Mouse (Mus musculus) thymus, postnatal 10 days (tissue): ENCODE data around the gene Nhsl1.
"Not testable (repeated sequence)": the region's sequence is repeated elsewhere in the genome, so short reads cannot be mapped to it uniquely, and the experiment has no call there.

Experiments
- DNase-seq, 2 experiments: peaks; one replicate each; pipeline ENCODE4 v3.0.0; 2021; ENCODE audit warnings: low spot score in 2 of 2

Gene Nhsl1

DNA sequence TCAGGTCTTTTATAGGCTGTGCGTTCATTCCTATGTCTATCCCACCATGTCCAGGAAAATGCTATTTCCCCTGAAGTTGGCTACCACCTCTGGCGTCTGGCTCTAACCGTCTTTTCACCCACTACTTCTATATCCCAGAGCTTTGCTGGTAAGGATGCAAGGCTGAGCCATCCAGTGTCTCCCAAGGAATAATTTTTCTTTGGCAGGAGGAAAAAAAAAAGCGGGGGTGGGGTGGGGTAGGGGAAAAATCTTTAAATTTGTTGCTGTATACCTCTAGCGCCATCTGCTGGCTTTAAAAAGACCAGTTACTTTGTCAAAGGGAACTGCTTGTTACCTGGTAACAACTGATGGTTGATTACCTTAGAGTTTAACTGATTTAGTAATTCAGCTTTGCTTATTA is 209.7 kb downstream of the Nhsl1 start:
- DNase-seq, result peak in 1 of 2 experiments; percentile 66

DNA sequence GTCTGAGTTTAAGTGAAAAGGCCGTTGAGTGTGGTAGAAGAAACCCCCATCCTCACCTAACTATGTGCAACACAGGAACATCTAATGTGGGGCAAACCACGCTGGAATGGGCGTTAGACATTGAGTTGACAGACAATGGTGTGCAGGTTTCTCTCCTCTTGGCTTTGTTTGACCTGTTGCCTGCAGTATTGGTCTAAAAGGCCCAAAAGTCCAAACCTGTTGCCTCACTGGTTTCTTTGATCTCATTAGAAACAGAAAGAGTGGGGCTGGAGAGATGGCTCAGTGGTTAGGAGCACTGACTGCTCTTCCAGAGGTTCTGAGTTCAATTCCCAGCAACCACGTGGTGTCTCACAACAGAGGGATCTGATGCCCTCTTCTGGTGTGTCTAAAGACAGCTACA is 210.4 kb downstream of the Nhsl1 start:
- no peak for DNase-seq

DNA sequence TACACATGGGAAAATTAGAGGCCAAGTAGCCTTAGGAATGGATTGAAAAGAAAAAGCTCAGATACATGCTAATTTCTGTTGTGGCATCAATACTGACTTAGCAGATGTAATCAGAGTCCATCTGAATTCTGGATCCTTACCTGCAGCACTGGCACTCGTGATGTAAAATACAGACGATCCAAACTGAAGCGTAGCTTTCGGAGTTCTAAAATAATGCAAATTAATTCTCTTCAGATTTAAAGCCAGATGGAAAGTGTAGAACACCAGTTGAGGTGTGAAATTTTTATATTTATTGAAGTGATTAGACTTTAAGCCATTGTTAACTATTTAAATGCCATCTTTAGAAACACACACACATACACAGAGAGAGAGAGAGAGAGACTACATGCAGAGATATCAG is 211.4 kb downstream of the Nhsl1 start:
- DNase-seq, result no peak

DNA sequence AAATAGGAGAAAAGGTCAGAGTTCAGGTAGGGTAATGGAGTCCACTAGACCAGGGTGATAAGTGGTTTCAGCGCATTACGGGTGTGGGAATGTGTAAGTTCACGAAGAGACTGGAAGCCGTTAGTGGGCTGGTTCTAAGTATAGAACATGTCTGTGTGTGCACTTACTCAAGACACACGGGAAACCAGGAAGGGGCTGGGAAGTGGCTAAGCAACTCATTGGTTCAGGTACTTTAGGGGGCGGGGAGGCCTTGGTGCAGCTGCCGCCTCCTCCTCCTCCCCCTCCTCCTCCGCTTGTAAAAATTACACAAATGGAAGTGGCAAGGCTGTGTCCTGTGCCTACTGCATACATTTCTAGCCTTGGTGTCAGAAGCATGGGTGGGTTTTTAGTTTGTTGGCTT is 213.5 kb downstream of the Nhsl1 start:
- no peak for DNase-seq

DNA sequence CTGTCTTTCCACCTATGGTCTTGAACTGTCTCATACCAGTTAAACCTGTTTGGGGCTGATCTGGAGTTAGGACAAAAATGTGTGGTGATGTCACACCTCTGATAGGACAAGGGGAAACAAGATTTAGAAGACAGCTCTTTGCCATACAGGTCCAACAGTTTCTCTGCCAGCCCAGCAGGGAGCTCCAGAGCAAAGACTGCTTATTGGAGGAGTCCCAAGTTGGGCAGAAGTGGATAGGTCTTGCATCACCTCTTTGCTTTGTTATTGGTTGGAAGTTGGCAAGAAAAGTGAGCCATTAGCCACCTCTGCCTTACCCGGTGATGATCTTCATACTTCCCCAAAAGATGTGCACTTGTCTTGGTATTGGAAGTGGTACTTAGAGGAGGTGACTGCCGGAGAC is 218.1 kb downstream of the Nhsl1 start:
- DNase-seq, result no peak

DNA sequence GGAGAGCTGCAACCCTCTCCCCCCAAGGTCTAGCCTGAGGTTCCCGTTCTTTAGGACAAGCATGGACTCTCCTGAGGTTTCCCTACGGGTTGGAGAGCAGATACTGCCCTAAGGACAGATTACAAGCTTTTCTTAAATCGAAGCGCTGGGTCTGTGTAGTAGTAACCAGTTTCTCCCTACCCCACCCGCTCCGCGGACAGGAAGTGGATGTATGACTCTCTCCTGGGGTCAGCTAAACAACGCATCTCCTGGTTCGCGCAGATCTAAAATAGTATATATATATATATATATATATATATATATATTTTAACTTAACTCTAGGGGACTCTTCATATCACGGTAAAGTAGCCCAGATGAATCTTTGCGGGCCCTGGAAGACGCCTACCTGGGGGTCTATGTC is 226.5 kb downstream of the Nhsl1 start:
- DNase-seq, result no peak

DNA sequence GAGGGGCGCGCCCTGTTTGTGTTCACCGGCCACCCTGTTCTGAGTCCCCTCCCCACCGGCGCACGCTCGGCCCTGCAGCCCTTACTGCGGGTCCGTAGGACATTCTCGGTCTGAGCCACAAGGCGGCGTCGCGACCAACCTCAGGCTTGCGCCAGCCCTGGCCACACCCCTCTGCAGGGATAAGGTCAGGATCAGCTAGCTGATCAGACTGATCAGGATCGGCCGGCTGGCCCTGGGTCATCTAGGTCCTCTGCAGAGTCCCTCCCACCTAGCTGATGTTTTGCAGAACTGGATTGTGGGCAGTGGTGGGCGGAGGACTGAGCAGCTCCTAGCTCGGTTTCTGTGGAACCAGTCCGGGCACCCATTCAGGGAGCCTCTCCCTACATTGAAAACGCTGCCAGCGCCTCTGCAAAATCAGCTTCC is 227.0 kb downstream of the Nhsl1 start, which contains the start of gene Hebp2:
TSS of gene Hebp2 (minus strand) at position 264 of the 423 bp plus-strand sequence.
- DNase-seq, result peak in 1 of 2 experiments; percentile 37

DNA sequence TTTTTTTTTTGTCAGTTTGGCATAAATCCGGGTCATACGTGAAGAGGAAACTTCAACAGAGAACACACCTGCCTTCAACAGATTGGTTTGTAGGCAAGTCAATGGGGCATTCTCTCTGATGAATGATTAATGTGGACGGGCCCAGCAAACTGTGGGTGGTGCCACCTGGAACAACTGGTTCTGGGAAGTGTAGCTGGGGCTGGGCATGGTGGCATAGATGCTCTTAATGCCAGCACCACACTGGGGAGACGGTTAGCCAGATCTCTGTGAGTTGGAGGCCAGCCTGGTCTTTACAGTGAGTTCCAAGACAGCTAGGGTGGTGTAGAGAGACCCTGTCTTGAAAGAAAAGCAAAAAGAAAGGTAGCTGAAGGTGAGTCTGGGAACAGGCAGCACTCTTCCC is 228.6 kb downstream of the Nhsl1 start:
- DNase-seq, result no peak

DNA sequence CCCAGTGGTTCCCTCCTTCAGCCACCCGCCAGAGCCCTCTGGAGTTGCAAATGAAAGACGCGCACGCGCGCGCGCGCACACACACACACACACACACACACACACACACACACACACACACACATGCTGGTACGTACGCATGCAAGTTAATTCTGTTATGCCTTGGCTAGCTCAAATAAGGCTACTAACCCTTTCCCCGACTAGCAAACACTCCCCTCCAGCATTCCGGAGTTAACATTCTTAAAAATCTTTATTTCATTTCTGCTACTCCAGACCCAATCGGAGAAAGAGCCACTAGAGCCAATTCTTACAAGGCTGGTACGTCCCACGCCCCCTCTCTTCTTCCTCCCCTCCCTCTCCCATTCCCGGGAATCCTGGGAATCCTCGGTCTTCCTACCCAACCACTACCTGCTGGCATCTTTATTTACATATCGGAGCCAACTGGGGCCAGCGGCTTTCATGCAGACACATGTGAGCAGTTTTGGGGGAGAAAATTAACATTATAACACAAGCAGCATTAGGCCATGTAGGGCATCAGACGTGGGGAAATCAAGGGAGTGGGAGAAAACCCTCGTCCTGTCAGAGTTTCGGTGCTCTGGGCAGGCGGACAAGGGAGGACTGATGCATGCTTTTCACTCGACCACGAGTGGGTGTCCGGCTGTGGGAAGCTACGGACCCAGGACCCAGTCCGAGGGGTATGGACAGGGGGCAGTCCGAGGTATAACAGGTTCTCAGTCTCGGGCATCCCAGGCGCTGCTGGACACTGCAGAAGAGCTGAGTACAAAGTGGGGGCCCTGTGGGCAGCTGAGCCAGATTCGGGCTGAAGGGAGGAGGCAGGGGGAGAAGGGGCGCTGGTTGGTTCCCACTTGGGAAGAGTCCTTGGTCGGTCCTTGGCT is 230.8 kb downstream of the Nhsl1 start:
- DNase-seq, result no peak

DNA sequence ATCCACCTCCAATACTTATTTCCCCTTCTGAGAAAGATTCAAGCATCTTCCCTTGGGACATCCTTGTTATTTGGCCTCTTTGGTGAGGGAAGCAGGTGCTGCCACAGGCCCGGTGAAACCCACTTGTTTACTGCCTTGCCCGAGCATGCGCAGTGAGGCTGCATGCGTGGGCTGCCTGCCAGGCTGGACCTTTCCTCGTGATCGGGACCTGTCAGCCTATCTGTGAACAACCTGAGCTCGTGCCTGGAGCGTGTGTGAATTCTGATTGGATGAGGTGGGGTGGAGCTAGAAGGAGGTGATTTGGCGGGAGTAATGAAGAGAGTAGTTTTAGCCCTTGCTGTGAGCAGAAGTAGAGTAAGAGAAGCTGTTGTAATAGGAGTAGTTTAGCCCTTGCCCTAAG is 240.3 kb downstream of the Nhsl1 start:
- DNase-seq, result not testable (repeated sequence)

DNA sequence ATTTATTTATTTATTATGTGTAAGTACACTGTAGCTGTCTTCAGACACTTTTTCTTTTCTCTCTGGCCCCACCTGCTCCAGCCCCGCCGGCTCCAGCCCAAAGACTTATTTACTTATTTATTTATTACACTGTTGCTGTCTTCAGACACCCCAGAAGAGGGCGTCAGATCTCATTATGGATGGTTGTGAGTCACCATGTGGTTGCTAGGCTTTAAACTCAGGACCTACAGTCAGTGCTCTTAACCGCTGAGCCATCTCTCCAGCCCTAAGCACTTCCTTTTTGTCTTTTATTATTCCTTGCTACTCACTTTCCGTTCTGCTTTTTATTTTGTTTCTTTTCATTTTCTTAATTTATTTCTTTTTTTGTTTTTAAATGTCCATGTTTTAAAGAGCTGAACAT is 242.7 kb downstream of the Nhsl1 start:
- DNase-seq, result no peak

DNA sequence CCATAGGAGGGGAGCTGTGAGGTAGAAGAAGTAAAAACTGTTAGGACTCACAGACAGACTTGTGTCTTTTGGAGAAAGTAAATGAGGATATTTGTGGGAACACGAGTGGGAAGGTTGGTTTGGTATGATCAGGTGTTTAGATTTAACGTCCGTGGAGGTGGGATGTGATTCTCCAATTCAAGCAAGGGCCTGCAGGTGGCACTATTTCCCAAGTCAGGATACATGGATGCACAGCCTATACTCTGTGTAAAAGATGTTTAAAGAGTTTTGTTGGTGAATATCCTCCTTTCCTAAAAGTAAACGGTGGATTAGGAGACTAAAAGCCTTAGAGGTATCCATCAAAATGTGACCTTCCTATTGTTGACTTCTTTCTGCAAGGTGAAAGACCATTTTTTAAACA is 244.2 kb downstream of the Nhsl1 start:
- peak; percentile 28 to 66 for DNase-seq

DNA sequence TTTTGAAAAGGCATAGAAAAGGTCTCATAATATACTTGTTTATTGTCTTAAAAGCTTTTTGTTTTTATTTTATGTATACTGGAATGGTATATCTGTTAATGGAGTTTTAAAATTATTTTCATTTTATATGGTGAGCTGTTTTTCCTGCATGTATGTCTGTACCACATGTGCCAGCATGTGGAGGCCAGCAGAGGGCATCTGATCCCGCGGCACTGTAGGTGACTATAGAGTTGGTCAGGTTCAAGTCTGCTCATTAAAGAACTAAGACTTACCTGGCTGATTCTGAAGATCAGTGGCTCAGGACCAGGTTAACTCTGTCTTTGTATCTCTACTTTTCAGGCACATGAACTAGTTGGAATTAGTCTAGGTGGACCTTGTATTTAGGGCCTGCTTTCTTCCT is 253.8 kb downstream of the Nhsl1 start:
- peak in 1 of 2 experiments; percentile 26 for DNase-seq
